Mouse (Mus musculus) sigmoid colon, adult 10 weeks (tissue): ENCODE data around the gene Zdhhc1. TPM values are rescaled to one million over a fixed set of nuclear protein-coding genes. Genes with fewer than 3 reads are reported as not detected.

Experiments used
- polyA plus RNA-seq: library from polyadenylated mRNA; stranded (reverse); fragments of 350-450 nt; fragmentation: Illumina TruSeq; extraction: RNeasy Lipid Tissue Mini Kit (QIAGEN cat#74804); gene quantifications from one replicate; pipeline ENCODE4 v1.2.3, GENCODE M21; 2014; ENCODE audit warnings: low read depth, low replicate concordance

Gene Zdhhc1
- 3.8 TPM for polyA plus RNA-seq

GRCm38 (mm10) chr8:105496439-105497180 is at the start of gene Zdhhc1:
Gene Zdhhc1, minus strand, starts transcription at chr8:105496902.

DNA sequence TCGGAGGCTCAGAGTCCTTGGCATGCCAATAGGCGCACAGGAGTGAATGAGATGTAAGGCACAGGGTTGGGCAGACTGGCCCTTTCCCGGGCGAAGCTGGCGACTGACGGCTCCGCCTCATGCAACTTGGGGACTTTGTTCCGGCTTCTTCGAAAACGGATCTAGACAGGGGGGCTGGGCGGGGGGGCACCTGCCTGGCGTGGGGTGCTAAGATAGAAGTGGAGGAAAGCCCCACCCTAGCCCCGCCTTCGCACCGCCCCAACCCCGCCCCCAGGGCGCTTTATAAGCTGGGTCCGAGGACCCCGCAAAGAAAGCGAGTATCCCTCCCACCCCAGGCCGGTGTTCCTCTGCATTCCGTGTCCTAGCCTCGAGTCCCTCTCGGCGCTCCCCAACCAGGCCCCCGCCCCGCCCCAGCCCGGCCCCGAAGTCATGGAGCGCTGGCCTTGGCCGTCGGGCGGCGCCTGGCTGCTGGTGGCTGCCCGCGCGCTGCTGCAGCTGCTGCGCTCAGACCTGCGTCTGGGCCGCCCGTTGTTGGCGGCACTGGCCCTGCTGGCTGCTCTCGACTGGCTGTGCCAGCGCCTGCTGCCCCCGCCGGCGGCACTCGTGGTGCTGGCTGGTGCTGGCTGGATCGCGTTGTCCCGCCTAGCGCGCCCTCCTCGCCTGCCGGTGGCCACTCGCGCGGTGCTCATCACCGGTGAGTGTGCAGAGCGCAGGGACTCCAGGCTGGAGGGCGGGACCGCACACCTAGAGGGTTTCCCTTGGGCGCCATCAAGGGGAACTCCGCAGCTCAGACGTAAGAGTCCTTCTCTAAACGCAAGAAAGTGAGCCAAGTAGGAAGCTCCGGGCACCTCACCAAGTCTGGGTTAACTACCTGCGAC is 22.0 kb upstream of the Zdhhc1 start, which contains the start of gene Hsd11b2:
Hsd11b2 (plus strand) TSS at position 320 of the 878 bp plus-strand sequence.

DNA sequence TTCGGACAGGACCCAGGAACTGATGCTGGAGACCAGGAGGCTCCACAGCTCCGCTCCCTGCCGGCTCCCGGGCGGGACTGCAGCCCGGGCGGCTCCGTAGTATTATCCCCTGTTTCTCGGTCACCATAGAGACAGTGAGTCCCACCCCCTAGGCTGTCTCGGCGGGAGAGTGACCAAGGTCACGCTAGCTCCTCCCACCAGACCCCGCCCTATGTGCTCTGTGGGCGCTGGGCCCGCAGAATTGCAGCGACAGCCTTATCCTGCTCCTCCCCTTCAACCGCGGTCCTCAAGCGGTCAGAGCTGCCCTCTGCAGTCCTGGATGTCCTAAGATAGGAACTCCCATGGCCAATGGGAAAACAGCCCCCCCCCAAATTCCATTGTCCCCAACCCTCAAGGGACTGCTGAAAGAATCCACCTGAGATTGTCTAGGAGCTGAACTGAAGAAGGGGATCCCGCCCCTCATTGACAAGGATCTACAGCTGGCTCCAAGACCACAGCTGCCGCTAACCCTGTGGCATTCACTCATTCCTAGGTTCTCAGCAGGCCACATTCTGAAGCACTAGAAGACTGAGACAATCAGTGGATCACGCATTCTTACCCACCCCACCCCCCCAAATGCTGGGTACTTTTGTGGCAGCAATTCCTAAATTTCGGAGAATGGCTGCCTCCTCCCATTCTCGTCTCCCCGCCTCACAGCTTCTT is 25.2 kb downstream of the Zdhhc1 start, which contains the start of gene Tppp3:
Tppp3 (minus strand) TSS at position 213 of the 702 bp plus-strand sequence.

Other genes with a start within 250 kb of the Zdhhc1 start
- gene B3gnt9, start 241.7 kb downstream of the Zdhhc1 start, polyA plus RNA-seq: 3.5 TPM
- gene Tradd, start 232.3 kb downstream of the Zdhhc1 start, polyA plus RNA-seq: 5.3 TPM
- 0.28 TPM for gene Fbxl8, start 232.3 kb downstream of the Zdhhc1 start, polyA plus RNA-seq
- gene Hsf4, start 227.1 kb downstream of the Zdhhc1 start, polyA plus RNA-seq: not detected
- gene Nol3, start 220.8 kb downstream of the Zdhhc1 start, polyA plus RNA-seq: 0.50 TPM
- gene 4931428F04Rik, start 207.0 kb downstream of the Zdhhc1 start, polyA plus RNA-seq: 1.3 TPM
- not detected for gene Exoc3l, start 200.8 kb downstream of the Zdhhc1 start, polyA plus RNA-seq
- gene E2f4, start 199.2 kb downstream of the Zdhhc1 start, polyA plus RNA-seq: 9.1 TPM
- 6.4 TPM for gene Elmo3, start 191.3 kb downstream of the Zdhhc1 start, polyA plus RNA-seq
- 0.13 TPM for gene Lrrc29, start 170.6 kb downstream of the Zdhhc1 start, polyA plus RNA-seq
- gene Tmem208, start 170.5 kb downstream of the Zdhhc1 start, polyA plus RNA-seq: 10.0 TPM
- gene Fhod1, start 148.9 kb downstream of the Zdhhc1 start, polyA plus RNA-seq: 0.28 TPM
- gene Slc9a5, start 148.1 kb downstream of the Zdhhc1 start, polyA plus RNA-seq: 0.09 TPM
- gene Plekhg4, start 123.6 kb downstream of the Zdhhc1 start, polyA plus RNA-seq: not detected
- not detected for gene Kctd19, start 83.4 kb downstream of the Zdhhc1 start, polyA plus RNA-seq
- gene Lrrc36, start 83.3 kb downstream of the Zdhhc1 start, polyA plus RNA-seq: not detected
- 1.1 TPM for gene Tppp3, start 25.4 kb downstream of the Zdhhc1 start, polyA plus RNA-seq
- 68.5 TPM for gene Hsd11b2, start 21.9 kb upstream of the Zdhhc1 start, polyA plus RNA-seq
- 23.0 TPM for gene Atp6v0d1, start 69.1 kb upstream of the Zdhhc1 start, polyA plus RNA-seq
- gene Ripor1, start 108.4 kb upstream of the Zdhhc1 start, polyA plus RNA-seq: 0.98 TPM
- 95.5 TPM for gene Ctcf, start 139.7 kb upstream of the Zdhhc1 start, polyA plus RNA-seq
- not detected for gene Agrp, start 140.5 kb upstream of the Zdhhc1 start, polyA plus RNA-seq
- 0.50 TPM for gene Carmil2, start 189.4 kb upstream of the Zdhhc1 start, polyA plus RNA-seq
- 1.4 TPM for gene Acd, start 204.2 kb upstream of the Zdhhc1 start, polyA plus RNA-seq
- not detected for gene Pard6a, start 204.2 kb upstream of the Zdhhc1 start, polyA plus RNA-seq
- gene 4933405L10Rik, start 210.8 kb upstream of the Zdhhc1 start, polyA plus RNA-seq: not detected
- 0.16 TPM for gene Enkd1, start 211.3 kb upstream of the Zdhhc1 start, polyA plus RNA-seq